Mouse (Mus musculus) brain, embryonic 14.5 days (tissue): Measurements from ENCODE around the gene Aplp2. TPM values are rescaled to one million over a fixed set of nuclear protein-coding genes. Genes with fewer than 3 reads are reported as not detected.

ENCODE experiments used
- DNase-seq: peaks from one replicate; pipeline ENCODE4 v3.0.0-alpha.2; 2011; ENCODE audit warnings: low read depth
- CTCF ChIP-seq: fragments of 200-500 bp; IDR thresholded peaks from 2 replicates; pipeline ENCODE4 v1.5.1; 2012; ENCODE audit warnings: inconsistent platforms, mild to moderate bottlenecking, moderate library complexity, borderline replicate concordance; ENCODE audit not compliant: insufficient read depth, insufficient read length; ENCODE audit errors: extremely low read depth
- POLR2A ChIP-seq: fragments of 200-500 bp; IDR thresholded peaks from 2 replicates; pipeline ENCODE4 v1.6.1; 2012; ENCODE audit warnings: mild to moderate bottlenecking, inconsistent platforms, borderline replicate concordance; ENCODE audit not compliant: poor library complexity, insufficient read depth, insufficient read length, severe bottlenecking; ENCODE audit errors: extremely low read depth
- polyA plus RNA-seq: library from polyadenylated mRNA; depleted of rRNA; stranded (reverse); fragments of >200 nt; gene quantifications from 2 replicates; pipeline ENCODE4 v1.2.3, GENCODE M21; 2012

Gene Aplp2
- polyA plus RNA-seq, 1 experiment: 363 TPM

DNA sequence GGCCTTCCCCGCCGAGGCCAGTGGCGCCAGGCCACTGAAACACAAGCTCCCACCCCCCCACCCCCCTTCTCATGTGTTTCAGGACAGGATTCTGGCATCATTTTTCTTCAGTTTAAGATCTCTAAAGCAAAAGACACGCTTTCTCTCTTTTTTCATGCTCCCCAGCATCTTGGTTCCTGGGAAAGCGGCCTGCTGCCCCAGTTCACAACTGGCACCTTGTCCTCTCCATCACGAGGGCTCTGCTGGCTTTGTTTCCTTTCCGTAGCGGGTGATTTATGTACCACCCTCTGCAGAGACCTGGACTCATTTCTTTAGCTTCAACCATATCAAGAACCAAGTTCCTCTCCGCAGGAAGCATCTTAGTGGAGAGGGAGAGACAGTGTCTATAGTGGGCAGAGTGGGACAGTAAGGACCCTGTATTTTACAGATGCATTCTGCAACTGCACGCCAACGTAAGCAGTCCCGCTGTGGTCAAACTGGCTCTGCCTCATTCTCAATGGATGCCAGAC is 939 bp upstream of the Aplp2 start:
- peak; percentile 55 for DNase-seq
- no peak for TF ChIP-seq CTCF
- no peak for TF ChIP-seq POLR2A

DNA sequence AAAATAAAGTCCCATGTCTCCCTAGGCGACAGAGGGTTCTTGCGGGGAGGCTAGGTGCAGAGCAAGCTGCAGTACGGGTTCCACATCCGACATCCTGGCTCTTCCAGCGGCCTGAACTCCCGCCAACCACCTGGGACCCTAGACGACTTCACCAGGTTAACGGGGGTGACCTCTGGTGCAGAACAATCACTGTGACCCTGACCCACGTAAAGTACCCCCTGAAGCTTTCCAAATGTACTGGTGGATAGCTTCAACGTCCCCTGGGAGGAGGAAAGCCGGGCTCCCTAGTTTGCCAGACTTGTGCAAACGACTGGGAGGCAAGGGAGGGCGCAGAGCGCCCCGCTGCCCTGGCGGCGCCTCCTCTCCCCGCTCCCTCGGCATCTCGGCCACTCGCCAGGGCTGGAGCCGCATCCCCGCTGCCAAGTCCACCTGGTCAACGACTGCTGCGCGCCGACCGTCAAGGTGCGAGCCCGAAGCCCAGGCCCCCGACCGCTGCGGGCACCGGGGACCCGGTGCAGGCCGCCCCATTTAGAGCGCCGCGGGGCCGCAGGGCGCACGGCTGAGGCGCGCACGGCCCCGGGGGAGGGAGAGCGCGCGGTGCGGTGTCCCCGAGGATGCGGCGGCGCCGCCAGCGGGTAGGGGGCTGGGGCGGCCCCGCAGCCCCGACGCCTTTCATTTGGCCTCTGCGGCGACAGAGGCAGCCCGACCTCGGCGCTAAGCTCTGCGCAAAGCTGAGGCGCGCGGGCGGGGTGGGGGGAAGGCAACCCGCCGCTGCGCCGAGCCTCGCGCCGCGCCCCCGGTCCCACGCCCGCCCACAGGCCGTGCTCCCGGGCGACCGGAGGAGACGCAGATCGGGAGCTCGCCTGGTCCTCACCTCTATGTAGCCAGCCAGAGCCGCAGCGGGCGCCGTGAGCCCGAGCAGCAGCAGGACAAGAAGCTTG is 596 bp downstream of the Aplp2 start:
- TF ChIP-seq POLR2A (no peak), CTCF (no peak)
- DNase-seq: peak; percentile 50

DNA sequence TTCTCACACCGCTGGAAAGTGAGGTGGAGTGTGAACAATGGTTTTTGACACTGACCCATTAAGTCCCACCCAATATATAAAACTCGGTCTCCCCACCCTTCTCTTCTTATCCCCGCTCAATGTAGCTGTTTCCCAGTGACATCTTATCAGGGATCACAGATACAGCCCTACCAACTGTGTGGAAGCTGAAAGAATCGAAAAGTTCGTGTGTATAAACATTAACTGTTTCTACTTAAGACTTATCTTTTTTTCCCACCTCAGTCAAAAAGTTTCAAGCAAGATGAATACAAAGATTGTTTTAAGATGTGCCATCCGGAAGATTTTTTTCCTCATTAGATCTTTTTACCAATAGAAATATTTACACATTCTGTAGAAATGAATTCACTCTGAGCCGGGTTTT is 1.5 kb downstream of the Aplp2 start:
- TF ChIP-seq CTCF: no peak
- TF ChIP-seq POLR2A: no peak
- DNase-seq: no peak

DNA sequence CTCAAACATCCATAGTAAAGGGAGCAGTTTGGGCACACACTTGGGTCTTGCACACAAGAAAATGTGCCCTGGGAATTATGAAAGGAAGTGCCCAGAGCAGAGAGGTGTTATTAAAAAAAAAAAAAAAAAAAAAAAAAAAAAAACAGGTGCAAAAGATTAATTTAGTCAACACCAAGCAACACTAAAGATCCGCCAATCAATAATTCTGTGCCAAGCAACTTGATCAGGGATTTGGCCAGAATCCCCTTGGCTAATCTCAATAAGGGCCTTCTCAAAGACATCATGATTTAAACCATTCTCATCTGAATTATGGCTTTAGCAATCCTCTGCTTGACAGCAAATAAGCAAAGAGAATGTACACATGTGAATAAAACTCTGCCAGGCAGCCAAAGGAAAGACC is 2.1 kb downstream of the Aplp2 start:
- no peak for DNase-seq
- TF ChIP-seq CTCF (no peak), POLR2A (no peak)

DNA sequence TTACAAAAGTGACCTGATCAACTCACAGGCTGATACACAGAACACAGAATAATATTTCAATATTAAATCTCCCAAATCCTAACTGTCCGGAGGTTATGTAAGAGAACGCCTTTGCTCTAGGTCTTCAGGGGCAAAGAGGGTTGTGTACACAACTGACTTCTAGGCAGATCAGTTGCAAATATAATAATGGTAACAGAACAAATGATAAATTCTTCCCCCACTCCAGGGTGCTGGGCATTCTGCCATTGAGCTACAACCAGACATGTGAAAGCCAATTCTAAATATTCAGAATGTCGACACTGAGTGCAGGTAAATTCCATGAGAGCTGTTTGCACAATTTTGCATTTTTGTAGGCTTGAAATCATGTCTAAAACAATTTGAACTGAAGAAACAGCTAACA is 3.9 kb downstream of the Aplp2 start:
- no peak for TF ChIP-seq POLR2A
- no peak for TF ChIP-seq CTCF
- no peak for DNase-seq

DNA sequence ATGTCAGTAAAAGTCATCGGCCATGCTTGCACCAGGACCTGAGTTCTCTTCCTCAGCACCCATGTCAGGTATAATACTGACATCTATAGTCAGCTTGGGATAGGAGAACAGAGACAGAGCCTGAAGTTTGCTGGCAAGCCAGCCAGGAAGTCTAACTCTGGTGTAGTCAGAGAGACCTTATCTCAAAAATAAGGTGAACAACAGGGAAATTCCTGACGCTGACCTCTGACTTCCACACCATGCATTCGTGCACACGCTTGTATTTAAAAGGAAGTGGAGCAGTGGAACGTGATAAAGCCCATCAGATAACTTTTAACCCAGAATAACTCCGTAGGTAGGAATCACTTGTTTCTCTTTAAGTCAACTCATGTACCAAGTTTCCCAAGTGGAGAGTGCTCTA is 6.9 kb downstream of the Aplp2 start:
- TF ChIP-seq CTCF: no peak
- no peak for TF ChIP-seq POLR2A
- DNase-seq: no peak

DNA sequence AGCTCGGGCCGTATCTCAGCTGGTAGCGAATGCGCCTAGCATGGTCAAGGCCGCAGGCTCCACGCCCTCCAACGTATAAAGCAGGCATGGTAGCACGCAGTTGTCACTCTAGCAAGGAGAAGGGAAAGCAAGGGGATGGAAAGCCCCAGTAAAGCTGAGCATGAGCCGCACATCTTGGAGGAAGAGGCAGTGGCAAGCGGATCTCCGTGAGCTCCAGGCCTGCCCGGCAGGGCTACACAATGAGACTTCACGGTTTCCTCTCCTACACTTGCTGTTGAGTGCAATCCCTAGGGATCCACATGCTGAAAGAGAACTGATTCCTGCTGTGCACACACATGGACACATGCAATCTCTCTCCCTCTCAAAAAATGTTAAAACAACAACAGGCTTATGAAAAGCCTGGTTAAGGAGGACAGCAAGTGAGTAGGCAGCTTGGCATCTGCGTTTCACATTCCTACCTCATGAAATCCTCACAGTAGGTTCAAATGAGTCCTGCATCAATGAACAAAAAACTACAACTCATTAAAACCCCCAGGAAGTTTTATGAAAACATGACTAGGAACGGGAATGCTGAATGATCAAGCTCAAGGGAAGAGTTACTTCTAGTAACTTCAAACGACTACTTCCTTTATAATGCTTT is 7.9 kb downstream of the Aplp2 start:
- no peak for TF ChIP-seq POLR2A
- TF ChIP-seq CTCF: no peak
- DNase-seq: no peak

DNA sequence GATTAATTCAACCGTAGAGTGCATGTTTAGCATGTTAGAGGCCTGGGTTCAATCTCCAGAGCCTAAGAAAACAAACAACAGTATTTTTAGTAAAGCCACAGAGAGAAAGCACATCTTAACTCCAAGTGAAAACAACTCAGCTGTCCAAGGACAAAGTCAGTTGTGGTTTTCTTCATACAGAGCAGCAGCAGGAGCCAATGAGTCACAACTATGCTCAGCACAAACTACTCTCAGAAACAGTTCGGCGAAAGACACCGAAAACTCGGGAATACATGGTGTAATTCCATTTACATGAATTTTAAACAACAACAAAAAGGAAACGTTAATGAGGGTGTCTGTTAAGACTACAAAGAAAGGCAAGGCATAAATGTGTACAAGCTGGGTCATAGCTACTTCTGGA is 8.5 kb downstream of the Aplp2 start:
- TF ChIP-seq CTCF: no peak
- TF ChIP-seq POLR2A: no peak
- DNase-seq: no peak

DNA sequence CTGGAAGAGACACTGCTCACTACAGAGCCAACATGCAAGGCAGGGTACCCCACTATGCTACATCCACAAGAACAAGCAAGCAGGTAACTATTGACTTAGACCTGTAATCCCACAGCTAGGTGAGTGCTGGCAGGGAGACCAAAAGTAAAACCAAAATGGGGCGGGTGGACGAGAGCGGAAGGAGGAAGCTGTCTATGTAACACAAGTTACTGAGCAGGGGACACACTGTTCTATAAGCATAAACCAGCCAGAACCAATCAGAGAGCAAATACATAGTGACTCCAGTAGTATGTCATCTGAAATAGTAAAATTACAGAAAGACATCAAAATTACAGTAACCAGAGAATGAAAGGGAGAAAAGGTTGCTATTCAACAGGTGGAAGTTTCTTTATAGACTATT is 13.0 kb downstream of the Aplp2 start:
- TF ChIP-seq POLR2A: no peak

DNA sequence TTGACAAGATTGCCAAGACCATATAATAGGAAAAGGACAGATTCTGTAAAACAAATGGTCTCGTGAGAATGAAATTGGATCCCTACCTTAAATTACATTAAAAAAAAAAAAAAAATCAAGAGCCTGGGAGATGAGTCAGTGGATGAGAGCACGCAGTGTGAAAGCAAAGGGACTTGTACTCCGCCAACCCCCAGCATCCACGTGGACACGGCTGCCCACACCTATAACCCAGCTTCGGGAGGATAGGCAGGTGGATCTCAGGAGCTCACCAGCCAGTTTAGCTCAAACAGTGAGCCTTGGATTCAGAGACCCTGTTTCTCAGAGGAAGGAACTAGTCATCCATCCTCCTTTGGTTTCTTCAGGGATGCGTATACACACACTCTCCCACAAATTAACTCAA is 13.8 kb downstream of the Aplp2 start:
- DNase-seq: no peak
- TF ChIP-seq POLR2A (no peak), CTCF (no peak)

More for the DNA sequence above, 13.0 kb downstream of the Aplp2 start:
- no peak for DNase-seq

DNA sequence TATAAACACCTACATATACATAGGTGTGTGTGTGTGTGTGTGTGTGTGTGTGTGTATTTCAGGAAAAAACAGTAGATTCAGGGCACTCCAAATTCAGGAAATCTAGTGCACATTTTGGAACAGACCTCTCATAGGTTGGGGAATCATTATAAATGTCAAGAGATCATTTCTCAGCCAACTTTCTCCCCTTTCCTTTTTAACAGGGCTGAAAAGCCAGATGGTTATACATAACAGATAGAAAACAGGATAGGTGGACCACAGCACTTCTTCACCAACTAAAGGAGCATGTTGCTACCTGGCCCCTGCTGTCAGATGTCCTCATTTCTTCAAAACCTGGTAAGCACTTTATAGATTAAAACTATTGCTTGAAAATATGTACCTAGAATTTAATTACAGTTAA is 14.9 kb downstream of the Aplp2 start:
- no peak for DNase-seq
- TF ChIP-seq POLR2A: no peak
- TF ChIP-seq CTCF: no peak

DNA sequence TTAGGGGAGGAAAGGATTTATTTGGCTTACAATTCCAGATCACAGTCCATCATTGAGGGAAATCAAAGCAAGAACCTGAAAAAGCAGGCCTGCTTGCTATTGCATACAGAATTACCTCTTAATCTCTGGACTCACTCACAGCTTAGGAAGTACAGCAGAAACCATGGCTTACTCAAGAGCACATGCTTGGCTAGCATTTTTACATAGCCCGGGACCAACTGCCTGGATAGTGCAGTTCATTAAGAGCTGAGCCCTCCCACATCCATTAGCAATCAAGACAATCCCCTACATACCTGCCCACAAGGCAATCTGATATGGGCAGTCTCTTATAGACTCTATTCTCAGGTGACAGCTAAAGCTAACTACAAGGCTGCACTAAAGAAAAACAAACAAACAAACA is 16.0 kb downstream of the Aplp2 start:
- TF ChIP-seq CTCF (no peak), POLR2A (no peak)
- DNase-seq: no peak

DNA sequence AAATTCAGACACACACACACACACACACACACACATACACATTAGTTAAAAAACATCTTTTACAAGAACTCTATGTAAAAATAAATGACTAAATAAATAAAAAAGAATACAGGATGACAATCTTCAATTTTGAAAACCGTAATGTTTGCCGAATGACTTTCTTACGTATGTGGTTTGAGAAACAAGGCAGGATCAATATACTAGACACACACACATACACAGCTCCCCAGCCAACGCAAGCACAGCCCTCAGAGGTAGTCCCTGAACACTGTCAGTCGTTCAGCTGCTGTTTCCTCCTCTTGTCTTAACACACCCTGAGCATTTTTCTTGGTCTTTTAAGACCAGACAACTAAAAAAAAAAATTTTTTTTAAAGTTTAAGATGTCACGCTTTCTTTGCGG is 19.2 kb downstream of the Aplp2 start:
- TF ChIP-seq POLR2A (no peak), CTCF (no peak)
- no peak for DNase-seq

DNA sequence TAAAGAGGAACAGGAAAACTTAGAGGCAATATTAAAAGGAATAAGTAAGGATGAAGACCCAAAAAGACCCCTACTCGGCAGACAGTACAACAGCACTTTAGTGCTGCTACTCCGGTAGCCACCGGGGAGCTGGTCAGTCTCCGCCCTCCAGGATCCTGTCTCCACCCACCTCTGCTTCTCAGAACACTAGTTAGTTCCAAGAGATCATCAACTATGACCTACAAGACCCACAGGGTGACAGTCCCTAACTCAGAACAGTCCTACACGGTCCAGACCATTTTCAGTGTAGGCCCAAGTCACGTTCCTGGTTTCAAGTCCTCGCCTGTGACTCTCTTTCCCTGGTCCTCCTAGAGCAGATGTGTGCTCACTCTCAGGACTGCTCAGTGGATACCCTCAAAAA is 20.1 kb downstream of the Aplp2 start:
- no peak for DNase-seq
- TF ChIP-seq CTCF (no peak), POLR2A (no peak)
